Mouse (Mus musculus) thymus, adult 2 months (tissue): ENCODE data around the gene Pthlh. TPM values are rescaled to one million over a fixed set of nuclear protein-coding genes. Genes with fewer than 3 reads are reported as not detected.

ENCODE experiments used
- DNase-seq: peaks from one replicate; pipeline ENCODE4 v3.0.0; 2021
- H3K27ac ChIP-seq: fragments of 200-500 bp; 2 replicates; pipeline ENCODE4 v1.5.1; 2012; ENCODE audit warnings: low read length, control low read depth; ENCODE audit not compliant: control insufficient read depth, insufficient read depth
- H3K27me3 ChIP-seq: fragments of 200-500 bp; 2 replicates; pipeline ENCODE4 v1.6.1; 2012; ENCODE audit warnings: mild to moderate bottlenecking, low read length, moderate library complexity, mixed read lengths; ENCODE audit not compliant: control insufficient read depth, insufficient read depth
- H3K36me3 ChIP-seq: fragments of 200-500 bp; 2 replicates; pipeline ENCODE4 v1.6.1; 2012; ENCODE audit warnings: mild to moderate bottlenecking, low read length, moderate library complexity; ENCODE audit not compliant: control insufficient read depth, insufficient read depth
- H3K4me1 ChIP-seq: fragments of 200-500 bp; replicated peaks from 2 replicates; pipeline ENCODE4 v1.6.1; 2012; ENCODE audit warnings: low read length; ENCODE audit not compliant: control insufficient read depth, insufficient read depth
- H3K4me3 ChIP-seq: fragments of 200-500 bp; 2 replicates; pipeline ENCODE4 v1.5.1; 2012; ENCODE audit warnings: mild to moderate bottlenecking, low read length, control low read depth, moderate library complexity; ENCODE audit not compliant: control insufficient read depth, insufficient read depth
- CTCF ChIP-seq: fragments of 200-500 bp; IDR thresholded peaks from 2 replicates; pipeline ENCODE4 v1.5.1; 2012; ENCODE audit warnings: mild to moderate bottlenecking, control low read depth, low read length, moderate library complexity, borderline replicate concordance; ENCODE audit not compliant: control insufficient read depth, poor library complexity, insufficient read depth; ENCODE audit errors: extremely low read depth
- POLR2A ChIP-seq: fragments of 200-500 bp; IDR thresholded peaks from 2 replicates; pipeline ENCODE4 v1.6.1; 2012; ENCODE audit warnings: mild to moderate bottlenecking, low read length, control low read depth, moderate library complexity; ENCODE audit not compliant: control insufficient read depth, poor library complexity, insufficient read depth; ENCODE audit errors: extremely low read depth
- WGBS: fragments of 180-500 bp; shearing (Covaris S2); methylation state at CpG from one replicate; pipeline ENCODE4 v1.1.7; 2018; 5-methylcytosine and 5-hydroxymethylcytosine counted together
- polyA plus RNA-seq: library from polyadenylated mRNA; depleted of rRNA; stranded (reverse); fragments of >200 nt; gene quantifications from 2 replicates; pipeline ENCODE4 v1.2.3, GENCODE M21; 2012; rRNA removed

Gene Pthlh
- polyA plus RNA-seq, 1 experiment: 3.3 TPM

GRCm38 (mm10) chr6:147243655-147244054, 20.3 kb downstream of the Pthlh start:
- Histone ChIP-seq H3K4me3 (no peak overlapping the region), H3K4me1 (no peaks in the 10 kb centered on the region), H3K27ac (no peak overlapping the region), H3K27me3 (no peaks in the 10 kb centered on the region), H3K36me3 (no peaks in the 10 kb centered on the region)
- TF ChIP-seq POLR2A (no peak), CTCF (no peak)
- WGBS: 66% methylated on average over 5 of the region's 5 CpGs
- DNase-seq: no peak

- Histone ChIP-seq H3K27ac (no peak overlapping the region), H3K36me3 (no peaks in the 10 kb centered on the region), H3K4me3 (no peak overlapping the region), H3K27me3 (no peaks in the 10 kb centered on the region), H3K4me1 (no peaks in the 10 kb centered on the region)
- DNase-seq: no peak
- 79% methylated on average over 3 of the region's 3 CpGs for WGBS
- TF ChIP-seq POLR2A (no peak), CTCF (no peak)
These were observed 22.4 kb downstream of the Pthlh start for GRCm38 (mm10) chr6:147241541-147241940.

DNA sequence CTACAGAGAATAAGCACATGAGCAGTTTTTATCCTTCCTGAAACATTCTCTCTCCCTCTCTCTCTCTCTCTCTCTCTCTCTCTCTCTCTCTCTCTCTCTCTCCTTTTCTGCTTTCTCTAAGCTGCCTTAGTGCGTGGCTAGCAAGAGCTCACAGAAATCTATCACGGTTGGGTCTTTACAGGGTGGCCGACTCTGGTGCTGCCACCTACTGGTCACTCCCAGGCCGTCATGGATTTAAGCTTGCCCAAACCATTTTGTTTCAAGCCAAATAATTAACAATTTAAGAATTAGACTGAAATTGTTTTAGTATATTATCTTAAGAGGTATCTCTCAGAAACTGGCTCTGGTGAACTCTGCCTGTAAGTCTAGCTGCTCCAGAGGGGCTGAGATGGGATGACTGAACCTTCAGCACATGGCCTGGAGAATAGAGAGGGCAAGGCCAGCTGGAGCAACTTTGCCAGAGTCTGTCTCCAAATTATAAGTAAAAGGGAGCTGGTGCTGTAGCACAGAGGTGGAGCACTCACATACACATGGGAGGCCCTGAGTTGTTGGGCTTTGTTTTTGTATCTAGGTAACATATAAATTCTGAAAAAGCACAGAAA, 23.7 kb downstream of the Pthlh start:
- Histone ChIP-seq H3K36me3 (no peaks in the 10 kb centered on the region), H3K27ac (no peak overlapping the region), H3K27me3 (no peaks in the 10 kb centered on the region), H3K4me1 (no peaks in the 10 kb centered on the region), H3K4me3 (no peak overlapping the region)
- TF ChIP-seq CTCF: peak; percentile 28; the same call in 1 of the 2 replicates
- no peak for TF ChIP-seq POLR2A
- WGBS: 3% methylated on average over 4 of the region's 4 CpGs
- peak; percentile 20 for DNase-seq

- no peak overlapping the region for H3K4me3 ChIP-seq
- H3K27ac ChIP-seq: no peak overlapping the region
- no peak for DNase-seq
- H3K4me1 ChIP-seq: no peaks in the 10 kb centered on the region
- no peaks in the 10 kb centered on the region for H3K27me3 ChIP-seq
- TF ChIP-seq CTCF: no peak
- no peak for TF ChIP-seq POLR2A
- H3K36me3 ChIP-seq: no peaks in the 10 kb centered on the region
- 90% methylated on average over 1 of the region's 1 CpGs for WGBS
These were observed 37.3 kb downstream of the Pthlh start for GRCm38 (mm10) chr6:147226696-147227095.

GRCm38 (mm10) chr6:147219099-147219498, 44.9 kb downstream of the Pthlh start:
- H3K27me3 ChIP-seq: no peaks in the 10 kb centered on the region
- H3K27ac ChIP-seq: no peak overlapping the region
- H3K4me1 ChIP-seq: no peaks in the 10 kb centered on the region
- no peak overlapping the region for H3K4me3 ChIP-seq
- WGBS: 87% methylated on average over 5 of the region's 5 CpGs
- DNase-seq: no peak
- TF ChIP-seq POLR2A (no peak), CTCF (no peak)
- no peaks in the 10 kb centered on the region for H3K36me3 ChIP-seq

GRCm38 (mm10) chr6:147216156-147216555, 47.8 kb downstream of the Pthlh start:
- no peak for DNase-seq
- WGBS: 95% methylated on average over 1 of the region's 1 CpGs
- H3K27me3 ChIP-seq: no peaks in the 10 kb centered on the region
- no peaks in the 10 kb centered on the region for H3K4me1 ChIP-seq
- no peak overlapping the region for H3K27ac ChIP-seq
- H3K4me3 ChIP-seq: no peak overlapping the region
- TF ChIP-seq CTCF: no peak
- TF ChIP-seq POLR2A: no peak
- H3K36me3 ChIP-seq: no peaks in the 10 kb centered on the region

DNA sequence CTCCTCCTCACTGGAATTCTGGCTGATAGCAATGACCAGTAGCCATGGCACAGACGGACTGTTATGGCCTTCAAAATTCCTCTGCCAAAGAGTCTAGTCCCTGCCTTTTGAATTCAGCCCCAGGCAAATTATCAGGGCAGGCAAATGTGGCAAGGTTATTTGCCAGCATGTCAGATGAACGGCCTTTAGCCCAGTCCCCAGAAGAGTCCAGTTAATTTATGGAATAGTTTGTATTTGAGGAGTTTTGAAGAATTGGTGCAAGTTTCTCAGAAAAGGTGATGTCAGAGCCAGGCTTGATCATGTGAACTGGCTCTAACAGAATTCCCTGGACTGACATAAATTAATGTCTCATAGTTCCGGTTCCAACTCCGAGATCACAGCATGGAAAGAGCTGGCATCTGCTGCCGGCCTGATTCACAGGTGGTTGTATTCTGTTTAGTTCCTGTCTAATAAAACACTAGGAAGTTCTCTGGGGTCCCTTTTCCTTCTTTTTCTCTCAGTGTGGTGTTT, 56.1 kb downstream of the Pthlh start:
- 88% methylated on average over 5 of the region's 5 CpGs for WGBS
- Histone ChIP-seq H3K36me3 (no peaks in the 10 kb centered on the region), H3K27me3 (no peaks in the 10 kb centered on the region)

More for the DNA sequence above, 56.1 kb downstream of the Pthlh start:
- H3K27ac ChIP-seq: no peak overlapping the region
- TF ChIP-seq CTCF (no peak), POLR2A (no peak)
- no peak overlapping the region for H3K4me3 ChIP-seq
- no peak for DNase-seq
- H3K4me1 ChIP-seq: no peaks in the 10 kb centered on the region

Other genes with a start within 250 kb of the Pthlh start
- gene Rep15, start 231.6 kb downstream of the Pthlh start, polyA plus RNA-seq: 0.09 and 0.16 TPM in 2 replicates
- 8.4 and 9.4 TPM in 2 replicates for gene Mrps35, start 221.4 kb downstream of the Pthlh start, polyA plus RNA-seq
- gene Mansc4, start 177.2 kb downstream of the Pthlh start, polyA plus RNA-seq: 2.8 and 2.9 TPM in 2 replicates
- gene Klhl42, start 172.8 kb downstream of the Pthlh start, polyA plus RNA-seq: 27.2 and 33.8 TPM in 2 replicates
- gene Ccdc91, start 211.6 kb upstream of the Pthlh start, polyA plus RNA-seq: 12.3 and 17.5 TPM in 2 replicates